Mouse (Mus musculus): ENCODE data around the gene Kcng4.

Kcng4 gene

DNA sequence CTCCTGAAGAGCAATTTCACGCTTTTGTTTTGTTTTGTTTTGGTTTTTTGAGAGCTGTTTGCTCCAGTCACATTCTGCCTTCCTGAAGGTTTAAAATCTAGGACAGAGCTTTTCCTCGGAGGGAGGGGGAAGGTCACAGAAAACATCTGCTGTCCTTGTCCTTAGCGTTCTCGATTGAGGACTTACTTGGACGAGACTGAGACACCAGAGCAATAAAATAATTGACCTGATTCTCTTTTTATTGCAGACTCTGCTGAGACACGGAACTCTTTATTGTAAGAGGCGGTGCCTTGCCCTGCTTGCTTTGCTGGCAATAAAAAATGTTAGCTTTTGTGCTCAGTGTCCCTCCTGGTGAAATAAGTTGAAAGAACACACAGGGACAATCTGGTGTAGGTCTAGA is 4.3 kb upstream of the Kcng4 start:
- no peak for DNase-seq

DNA sequence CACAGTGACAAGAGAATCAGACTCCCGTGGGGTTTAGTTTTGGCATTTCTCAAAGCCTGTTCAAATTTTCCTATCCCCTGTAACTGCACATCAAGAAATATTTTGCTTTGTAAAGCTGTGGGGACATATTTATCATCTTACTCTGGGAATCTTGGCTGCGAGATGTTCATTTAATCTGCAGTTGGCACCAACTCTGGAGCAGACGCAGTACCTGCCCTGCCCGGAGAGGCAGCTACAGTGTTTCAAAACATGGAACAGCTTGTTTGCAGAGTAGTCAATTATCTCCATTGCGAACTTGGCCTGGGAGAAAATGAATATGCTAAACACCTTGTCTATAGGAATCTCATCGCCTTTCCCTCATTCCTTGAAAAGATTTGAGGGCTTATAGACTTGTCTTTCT is 2.8 kb upstream of the Kcng4 start:
- no peak for DNase-seq

GRCm38 (mm10) chr8:119637381-119637780 is 1.9 kb upstream of the Kcng4 start:
- DNase-seq: no peak

DNA sequence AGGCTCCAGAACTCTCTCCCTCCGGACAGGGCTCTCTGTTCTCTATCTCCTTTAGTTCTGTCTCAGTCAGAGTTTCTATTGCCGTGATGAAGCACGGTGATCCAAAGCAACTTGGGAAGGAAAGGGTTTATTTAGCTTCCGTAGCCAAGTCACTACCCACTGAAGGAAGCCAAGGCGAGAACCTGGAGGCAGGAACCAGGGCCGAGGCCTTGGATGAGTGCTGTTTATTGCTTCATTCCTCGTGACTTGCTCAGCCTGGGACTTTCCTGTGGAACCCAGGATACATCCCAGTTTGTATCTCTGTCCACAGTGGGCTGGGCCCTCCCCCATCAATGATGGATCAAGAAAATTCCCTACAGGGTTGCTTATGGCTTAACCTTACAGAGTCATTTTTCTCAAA is 1.3 kb upstream of the Kcng4 start:
- DNase-seq: no peak

GRCm38 (mm10) chr8:119635958-119636357 is 478 bp upstream of the Kcng4 start:
- DNase-seq: no peak

GRCm38 (mm10) chr8:119634616-119635336 is 704 bp downstream of the Kcng4 start:
- no peak for DNase-seq

- no peak for DNase-seq
These were observed 2.6 kb downstream of the Kcng4 start for GRCm38 (mm10) chr8:119632909-119633308.

- no peak for DNase-seq
These were observed 3.2 kb downstream of the Kcng4 start for GRCm38 (mm10) chr8:119632246-119632645.

- DNase-seq: no peak
These were observed 4.6 kb downstream of the Kcng4 start for GRCm38 (mm10) chr8:119630841-119631240.

GRCm38 (mm10) chr8:119627613-119628359 is 7.7 kb downstream of the Kcng4 start:
- no peak for DNase-seq

- DNase-seq: no peak
These were observed 8.3 kb downstream of the Kcng4 start for GRCm38 (mm10) chr8:119627199-119627598.

DNA sequence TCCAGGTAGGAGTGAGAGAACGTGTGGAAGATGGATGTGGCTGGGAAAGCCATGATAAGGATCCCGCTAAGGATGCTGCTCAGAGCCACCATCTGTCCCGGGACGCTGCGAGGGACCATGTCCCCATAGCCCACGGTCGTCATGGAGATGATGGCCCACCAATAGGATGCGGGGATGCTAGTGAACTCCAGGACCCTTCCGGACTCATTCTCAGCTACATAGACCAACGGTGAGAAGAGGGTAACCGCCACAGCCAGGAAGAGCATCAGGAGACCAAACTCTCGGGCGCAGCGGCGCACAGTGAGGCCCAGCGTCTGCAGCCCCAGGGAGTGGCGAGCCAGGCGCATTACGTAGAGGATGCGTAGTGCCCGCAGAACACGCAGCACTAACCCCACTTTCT is 9.7 kb downstream of the Kcng4 start:
- DNase-seq: no peak

DNA sequence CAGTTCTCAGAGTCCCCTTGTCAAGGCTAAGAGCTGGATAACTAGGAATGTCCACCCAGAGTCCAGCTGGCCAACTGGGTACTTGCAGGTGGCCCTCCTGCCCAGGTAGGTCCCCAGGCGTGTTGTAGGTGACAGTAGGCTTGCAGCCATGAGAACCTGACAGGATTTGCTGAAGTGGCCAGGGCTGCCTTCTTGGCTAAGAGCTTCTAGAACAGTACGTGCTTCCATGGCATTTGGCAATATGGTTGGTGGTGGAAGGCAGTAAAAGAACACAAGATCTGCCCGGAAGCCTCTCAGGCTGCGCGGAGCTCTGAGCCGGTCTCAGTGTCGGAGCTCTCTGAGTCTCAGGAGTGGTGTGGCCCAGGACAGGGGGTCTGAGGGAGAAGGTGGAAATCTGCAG is 10.6 kb downstream of the Kcng4 start:
- DNase-seq: no peak

DNA sequence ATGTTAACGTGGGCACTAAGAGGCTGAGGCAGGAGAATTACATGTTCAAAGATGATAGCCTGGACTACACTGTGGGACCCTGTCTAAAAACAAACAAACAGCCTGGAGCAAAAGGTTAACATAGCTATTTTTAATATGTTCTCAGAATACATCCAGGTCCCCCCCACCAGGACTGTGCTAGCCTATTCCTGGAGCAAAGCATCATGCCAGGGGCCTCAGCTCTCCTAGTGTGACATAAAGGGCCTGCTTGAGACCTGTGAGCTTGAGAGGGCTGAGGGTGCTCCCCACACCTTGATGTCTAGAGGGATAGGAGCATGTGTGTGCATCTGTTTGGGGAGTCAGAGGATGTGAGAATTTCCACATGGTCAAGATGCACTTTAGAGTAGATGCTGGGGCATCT is 11.7 kb downstream of the Kcng4 start:
- no peak for DNase-seq

- no peak for DNase-seq
These were observed 12.4 kb downstream of the Kcng4 start for GRCm38 (mm10) chr8:119623061-119623460.

DNA sequence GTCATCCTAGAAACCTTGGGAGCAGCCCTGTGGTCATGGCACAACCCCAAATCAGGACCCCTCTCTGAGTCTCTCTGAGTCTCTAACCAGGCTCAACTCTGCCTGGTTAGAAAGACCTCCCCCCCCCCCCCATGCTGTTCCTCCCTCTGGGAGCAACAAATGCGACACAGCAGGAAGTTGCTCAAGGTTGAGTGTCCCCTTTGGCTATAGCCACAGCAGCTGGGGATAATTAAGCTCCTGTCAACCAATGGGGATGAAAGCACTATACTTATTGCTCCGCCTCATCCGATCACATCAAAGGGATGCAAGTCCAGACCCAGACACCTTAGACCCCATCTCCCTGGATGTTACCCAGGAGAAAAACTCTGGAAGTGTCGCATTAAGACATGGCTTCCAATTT is 12.9 kb downstream of the Kcng4 start:
- DNase-seq: no peak

GRCm38 (mm10) chr8:119620848-119621465 is 14.5 kb downstream of the Kcng4 start:
- DNase-seq: no peak

DNA sequence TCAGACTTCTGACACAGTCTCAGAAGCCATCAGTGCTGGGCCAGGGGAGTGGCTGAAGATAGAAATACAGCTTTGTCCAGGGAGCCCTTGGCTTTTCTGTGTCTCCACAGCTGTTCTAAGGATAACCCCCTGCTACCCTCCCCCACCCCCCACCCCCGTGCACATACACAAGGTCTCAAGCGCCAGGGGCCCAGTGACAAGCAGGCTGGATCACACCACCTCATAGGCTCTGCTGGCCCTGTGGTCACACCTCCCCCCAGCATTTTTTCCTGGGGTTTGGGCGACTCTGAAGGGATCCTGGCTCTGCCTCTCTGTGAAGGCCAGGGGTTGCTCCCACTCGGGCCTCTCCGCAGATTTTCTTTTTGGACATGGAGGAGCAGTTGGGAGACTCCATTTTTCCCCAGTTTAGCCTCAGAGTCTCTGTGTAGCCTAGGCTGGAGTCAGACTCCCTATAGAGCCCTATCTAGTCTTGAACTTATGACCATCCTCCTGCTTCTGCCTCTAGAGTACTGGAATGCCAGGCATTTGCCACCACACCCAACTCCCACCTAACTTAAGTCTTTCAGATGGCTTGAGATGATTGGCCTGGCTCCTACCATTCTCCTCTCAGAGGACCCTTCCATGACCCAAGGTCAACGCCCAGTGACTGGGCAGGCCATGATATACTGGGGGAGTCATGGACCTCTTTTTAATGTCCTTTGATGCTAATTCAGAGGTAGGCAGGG is 15.2 kb downstream of the Kcng4 start:
- no peak for DNase-seq

DNA sequence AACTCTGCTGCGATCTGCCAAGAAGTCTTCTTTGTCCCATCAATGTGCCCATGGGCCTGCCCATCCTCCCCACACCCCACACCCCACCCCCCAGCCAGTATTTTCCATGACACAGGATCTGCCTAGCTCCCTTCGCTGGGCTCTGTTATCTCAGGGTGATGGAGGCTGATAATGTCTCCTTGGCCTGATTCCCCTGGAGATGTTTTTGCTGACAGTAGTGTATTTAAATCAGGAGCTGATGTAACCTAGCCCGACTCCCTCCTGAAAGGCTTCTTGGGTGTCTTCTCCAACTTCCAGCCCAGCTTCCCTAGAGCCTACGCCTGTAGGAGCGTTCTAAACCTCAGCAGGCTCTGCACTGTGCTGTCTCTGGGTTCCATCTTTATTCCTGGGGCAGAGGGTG is 16.6 kb downstream of the Kcng4 start:
- no peak for DNase-seq

- DNase-seq: no peak
These were observed 17.9 kb downstream of the Kcng4 start for GRCm38 (mm10) chr8:119617586-119617985.

DNA sequence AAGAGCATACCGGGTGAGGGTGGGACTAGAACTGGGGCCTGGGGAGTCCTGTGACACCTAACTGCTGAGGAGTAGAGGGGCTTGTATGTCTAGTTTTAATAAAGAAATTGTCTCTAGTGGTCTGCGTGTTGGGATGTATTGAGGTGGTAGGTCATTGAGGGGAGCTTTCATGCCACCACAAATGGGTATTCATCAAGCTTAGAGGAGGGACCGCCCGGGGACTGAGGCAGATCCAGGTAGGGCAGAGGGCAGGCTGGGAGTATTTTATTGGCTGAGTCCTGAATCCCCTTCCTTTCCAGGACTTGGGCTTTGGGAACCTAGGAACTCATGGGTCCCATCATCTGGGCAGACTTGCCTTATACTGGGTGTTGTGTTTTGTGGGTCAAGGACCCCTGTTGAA is 18.7 kb downstream of the Kcng4 start:
- no peak for DNase-seq

DNA sequence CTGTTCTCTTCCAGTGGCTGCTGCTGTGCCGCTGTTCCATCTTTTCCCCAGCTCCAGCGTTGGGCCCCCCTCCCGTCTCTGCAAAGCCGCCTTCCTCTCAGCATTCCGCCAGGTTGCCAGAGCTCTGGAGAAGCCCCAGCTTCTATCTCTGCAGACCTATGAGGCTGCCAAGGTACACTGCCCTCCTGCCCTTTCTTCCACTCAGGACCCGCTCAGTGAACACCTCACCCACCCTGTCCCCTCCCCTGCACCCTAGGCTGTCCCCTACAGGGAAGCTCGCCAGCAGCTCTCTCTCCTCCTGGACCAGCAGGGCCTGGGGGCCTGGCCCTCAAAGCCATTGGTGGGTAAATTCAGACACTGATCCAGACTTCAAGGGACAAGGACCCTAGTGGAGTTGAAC is 19.1 kb downstream of the Kcng4 start:
- DNase-seq: no peak

GRCm38 (mm10) chr8:119615096-119615495 is 20.4 kb downstream of the Kcng4 start:
- DNase-seq: no peak

- no peak for DNase-seq
These were observed 23.0 kb downstream of the Kcng4 start, which contains the start of gene Adad2 for GRCm38 (mm10) chr8:119612471-119612870. Adad2 (plus strand) TSS chr8:119612747.
